Mouse (Mus musculus): ENCODE results near the gene Shbg.

Gene Shbg

DNA sequence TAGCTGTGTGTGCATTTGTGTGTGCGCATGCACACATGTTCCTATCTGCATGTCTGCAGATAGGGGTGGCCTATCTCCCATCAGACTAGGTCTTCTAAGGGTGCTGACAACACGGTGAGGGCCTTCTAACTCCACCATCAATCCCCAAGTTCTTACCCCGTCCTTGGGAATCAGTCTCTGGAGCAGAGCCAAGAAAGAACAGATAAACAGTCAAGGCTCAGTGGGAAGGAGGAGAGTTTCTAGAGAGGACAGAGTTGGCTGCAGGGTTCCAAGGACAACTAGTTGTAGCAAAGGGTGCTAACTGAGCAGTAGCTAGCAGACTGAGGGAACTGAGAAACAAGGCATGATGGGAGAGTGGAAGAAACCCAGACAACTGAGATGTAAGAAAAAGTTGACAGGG is 15.9 kb downstream of the Shbg start:
- DNase-seq (ENCODE audit: low spot score) = no peak

DNA sequence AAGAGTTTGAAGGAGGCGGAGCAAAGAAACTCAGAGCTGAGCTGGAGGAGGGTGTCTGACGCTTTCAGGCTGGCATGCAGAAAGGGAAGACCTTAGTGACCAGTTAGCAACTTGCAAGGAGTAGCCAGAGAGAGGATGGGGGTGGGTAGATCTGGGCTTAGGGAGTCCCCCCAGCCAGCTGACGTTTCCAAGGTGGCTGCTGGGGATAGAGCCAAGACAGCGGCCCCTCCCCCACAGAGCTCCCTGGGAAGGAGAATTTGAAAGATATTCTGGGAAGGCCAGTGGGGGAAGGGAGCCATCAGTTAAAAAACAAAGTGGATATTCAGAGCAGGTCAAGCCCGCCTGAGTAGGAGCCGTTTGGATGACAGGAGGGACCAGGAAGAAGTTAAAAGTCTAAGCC is 17.6 kb downstream of the Shbg start:
- DNase-seq (ENCODE audit: low spot score) = no peak

DNA sequence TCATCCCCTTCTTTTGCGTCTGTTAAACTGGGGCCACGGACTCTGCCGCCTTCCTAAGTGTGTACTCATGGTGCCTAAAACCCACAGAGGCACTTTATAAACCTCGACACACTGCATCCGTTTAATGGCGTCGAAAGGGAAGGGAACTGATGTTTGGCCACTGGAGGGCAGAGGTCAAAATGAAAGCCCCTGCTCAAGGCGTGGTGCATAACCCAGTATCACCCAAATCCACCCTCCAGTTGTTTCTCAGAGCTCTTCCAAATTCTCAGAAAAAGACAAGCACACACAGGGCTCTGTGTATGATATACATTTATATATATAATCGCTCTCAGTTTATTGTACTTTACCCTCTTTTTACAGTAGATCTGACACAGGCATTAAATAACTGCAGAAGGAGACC is 18.3 kb downstream of the Shbg start:
- no peak for DNase-seq (ENCODE audit: low spot score)

DNA sequence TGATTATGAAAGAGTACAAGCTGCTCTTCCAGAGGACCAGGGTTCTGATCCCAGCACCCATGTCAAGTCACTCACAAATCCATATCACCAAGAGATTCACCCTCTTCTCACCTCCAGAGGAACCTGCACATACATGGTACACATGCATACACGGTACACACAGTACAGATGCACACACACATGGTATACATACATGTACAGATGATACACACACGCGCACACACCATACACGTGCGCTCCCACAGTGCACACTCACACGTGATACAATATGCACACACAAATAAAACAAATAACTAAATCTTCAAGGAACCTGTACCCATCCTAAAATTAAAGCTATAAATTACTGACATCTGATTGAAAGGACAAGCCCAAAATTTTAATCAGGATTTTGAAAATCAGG is 22.9 kb downstream of the Shbg start:
- no peak for DNase-seq (ENCODE audit: low spot score)

DNA sequence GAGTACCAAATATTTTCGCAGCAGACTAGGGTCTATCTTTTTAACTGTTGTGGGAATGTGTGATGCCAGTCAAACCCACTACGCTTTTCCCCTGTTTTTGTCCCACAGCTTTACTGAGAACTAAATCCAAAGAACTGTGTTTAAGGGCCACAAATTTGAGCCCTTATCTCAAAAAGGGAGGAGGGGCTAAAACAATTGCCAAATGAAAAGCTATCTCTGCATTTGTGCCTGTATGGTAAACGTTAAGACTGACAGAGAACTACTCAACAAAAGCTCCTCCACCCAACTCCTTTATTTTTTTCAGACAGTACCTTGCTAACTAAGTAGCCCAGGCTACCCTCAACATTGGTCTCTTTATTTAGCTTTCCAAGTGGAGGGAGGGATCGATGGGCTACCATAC is 24.9 kb downstream of the Shbg start:
- DNase-seq (ENCODE audit: low spot score) = no peak

DNA sequence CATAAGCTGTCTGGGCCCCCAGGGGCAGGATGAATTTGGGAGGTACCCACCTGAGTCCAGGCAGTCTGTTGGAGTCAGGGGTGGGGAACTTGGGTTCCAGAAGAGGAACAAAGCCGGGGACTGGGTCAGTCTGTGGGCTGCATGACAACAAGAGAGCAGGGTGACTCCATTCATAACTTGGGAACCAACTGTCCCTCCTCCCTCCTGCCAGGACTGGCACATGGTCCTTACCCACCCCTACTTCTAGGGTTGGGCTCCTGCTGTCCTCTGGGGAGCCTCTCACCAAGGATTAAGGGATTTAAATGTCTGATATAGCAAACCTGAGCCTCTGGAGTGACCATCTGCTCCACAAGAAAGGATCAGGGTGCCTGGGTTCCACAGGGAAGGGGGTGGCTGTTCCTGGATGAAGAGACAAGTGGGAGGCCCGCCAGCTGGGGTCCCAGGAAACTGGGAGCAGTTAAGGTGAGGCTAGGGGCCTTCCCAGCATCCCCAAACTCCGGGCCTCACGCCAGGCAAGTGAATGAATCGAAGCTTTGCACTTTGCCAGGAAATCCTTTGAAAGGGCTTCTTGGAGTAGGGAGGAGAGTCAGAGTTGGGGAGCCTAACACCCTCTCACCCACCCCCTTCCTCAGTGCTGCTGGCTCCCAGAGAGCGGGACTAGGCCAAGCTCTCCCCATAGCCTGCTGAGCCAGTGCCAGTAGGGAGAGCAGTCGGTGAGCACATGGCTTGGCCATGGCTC is 25.6 kb downstream of the Shbg start:
- peak; percentile 39 for DNase-seq (ENCODE audit: low spot score)

DNA sequence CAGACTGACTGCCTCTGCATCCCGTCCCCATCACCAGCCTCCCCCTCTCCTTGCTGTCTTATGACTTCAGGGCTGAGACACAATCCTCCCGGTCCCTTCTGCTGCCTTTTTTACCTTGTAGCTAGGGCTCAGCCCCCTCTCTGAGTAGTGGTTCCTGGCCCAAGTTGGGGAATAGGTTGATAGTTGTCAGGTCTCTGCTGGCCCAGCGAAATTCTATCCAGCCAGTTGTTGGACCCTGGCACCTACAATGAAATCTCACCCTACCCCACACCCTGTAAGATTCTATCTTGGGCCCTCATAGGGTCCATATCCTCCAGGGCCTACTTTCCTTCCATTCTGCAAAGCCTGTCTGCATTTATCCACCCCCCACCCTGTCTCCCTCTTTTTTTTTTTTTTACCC is 26.3 kb downstream of the Shbg start:
- no peak for DNase-seq (ENCODE audit: low spot score)

DNA sequence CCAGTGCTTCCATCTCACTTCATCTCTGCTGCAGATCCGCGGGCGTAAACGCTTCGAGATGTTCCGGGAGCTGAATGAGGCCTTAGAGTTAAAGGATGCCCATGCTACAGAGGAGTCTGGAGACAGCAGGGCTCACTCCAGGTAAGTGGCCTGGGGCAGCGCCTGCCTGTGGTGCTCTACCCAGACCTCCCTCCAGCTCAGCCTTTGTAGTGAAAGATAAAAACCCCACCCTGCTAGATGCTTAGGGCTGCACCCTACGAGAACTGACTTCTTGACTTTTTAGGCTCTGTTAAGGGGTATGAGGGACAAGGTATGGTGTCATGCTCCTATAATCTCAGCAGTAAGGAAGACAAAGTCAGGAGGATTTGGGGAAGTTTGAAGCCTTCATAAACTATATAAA is 27.1 kb downstream of the Shbg start:
- no peak for DNase-seq (ENCODE audit: low spot score)

DNA sequence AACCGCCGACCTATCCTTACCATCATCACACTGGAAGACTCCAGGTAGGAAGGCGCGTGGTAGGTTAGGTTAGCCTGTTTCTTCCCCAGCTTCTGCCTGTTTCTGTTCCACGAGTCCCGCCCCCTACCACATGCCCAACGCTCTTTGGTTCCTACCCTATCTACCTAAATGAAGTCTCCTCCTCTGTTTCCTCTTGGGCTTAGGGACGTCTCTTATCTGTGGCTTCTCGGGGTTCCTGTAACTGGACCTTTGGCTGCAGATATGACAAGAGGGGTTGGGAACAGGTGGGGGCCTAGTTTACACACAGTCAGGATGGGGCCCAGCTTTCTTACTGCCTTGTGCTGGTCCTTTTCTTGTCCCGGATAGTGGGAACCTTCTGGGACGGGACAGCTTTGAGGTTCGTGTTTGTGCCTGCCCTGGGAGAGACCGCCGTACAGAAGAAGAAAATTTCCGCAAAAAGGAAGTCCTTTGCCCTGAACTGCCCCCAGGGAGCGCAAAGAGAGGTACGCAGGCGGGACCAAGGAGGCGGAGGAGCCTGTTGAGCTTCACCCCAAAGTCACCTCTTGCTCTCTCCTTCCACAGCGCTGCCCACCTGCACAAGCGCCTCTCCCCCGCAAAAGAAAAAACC is 28.4 kb downstream of the Shbg start:
- DNase-seq (ENCODE audit: low spot score) = no peak

DNA sequence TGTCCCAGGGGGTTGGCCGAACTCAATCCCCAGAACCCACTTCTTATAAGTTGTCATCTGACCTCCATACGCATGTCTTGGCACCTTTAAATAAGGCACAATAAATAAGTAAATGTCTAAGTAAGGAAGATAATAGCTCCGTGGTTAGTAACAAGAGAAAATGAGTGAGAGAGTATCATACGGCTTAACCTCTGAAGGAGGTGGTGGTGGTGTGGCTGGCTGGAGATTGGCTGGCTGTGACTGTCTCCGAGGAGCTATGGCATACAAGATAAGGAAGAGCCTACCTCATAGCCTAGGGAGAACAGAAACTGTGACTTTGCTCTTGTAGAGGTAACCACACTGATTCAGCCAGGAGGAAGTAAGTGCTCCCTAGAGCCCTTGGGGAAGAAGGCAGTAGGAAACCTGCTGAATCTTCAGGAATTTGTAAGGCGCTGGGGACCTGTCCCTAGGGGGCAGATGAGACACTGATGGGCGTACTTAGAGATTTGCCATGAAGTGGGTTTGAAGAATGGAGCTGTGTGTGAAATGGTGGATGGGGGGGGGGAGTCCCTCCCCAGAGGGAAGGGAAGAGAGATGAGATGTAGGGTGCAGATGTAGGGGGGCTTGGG is 31.9 kb downstream of the Shbg start:
- DNase-seq (ENCODE audit: low spot score) = no peak

DNA sequence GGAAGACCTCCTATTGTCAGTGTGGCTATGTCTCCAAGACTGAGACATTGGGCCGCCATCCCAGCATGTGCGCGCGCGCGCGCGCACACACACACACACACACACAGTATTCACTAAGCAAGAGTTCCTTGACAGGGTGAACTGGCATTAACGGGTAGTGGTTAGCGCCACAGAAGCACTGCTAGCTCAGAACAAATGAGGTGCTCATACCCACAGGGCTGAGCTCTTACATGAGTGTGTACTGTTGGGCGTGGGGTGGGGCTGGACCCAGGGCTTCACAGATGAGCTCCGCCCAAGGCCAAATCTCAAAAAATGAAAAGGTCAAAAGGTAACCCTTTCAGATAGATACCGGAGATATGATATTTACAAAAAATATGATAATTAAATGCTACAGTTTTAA is 32.8 kb downstream of the Shbg start:
- no peak for DNase-seq (ENCODE audit: low spot score)

DNA sequence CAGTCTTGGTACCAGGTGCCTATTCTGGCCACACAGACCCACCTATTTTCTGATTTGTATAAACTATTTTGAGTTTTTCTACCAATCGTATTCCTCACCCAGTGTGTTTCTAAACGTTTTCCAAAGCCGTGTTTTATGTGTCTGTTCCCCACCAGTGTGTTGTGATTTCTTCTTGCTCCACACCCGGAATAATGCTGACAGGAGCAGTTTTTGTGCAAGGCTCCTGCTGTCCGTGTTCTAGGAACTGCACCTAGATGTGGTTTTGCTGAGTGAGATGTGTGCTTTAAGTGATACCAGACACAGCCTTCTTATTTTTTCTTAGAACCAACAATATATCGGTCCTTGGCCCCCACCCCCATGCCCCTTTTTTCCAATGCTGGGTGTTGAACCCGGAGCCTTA is 33.7 kb downstream of the Shbg start:
- no peak for DNase-seq (ENCODE audit: low spot score)

DNA sequence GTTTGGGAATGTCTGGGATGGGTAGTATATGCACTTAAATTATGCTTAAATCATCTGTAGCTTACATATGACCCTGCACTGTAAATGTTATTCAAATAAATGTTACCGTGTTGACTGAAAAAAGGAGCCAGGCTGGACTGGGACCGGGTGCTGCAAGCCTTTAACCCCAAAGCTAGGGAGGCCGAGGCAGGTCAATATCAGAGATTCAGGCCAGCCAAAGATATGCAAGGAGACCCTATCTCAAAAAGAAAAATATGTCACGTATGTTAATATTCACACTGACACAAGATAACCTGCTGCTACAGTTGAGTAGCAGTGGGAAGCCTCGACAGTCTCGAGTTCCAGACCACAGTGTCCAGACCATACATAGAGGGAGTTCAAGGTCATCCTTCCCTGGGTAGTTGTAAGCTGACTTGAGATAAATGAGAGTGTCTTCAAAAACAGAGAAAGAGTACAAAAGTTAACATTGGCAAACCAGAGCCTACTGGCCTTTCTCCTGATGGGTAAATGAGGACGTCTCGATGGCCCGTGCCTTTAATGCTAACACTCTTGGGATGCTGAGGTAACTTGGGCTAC is 35.4 kb downstream of the Shbg start:
- no peak for DNase-seq (ENCODE audit: low spot score)

DNA sequence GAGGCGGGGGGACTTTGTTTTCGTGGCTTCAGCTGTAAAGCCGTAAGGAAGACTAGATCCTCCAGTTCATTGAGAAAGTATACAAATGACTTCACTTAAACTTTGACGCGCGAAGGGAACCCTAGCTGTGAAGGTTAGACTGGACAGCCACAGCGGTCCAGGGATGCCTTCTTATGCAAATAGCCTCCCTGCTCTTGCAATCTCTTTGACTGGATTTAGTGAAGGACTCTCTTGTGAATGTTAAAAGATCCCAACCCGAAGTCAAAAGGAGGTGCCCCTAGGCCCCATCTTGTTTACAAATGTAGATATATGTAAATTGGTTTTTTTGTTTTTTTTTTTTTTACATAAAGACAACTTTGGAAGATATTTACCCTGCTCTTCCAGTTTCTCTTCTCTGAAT is 35.9 kb downstream of the Shbg start:
- peak; percentile 51 for DNase-seq (ENCODE audit: low spot score)

DNA sequence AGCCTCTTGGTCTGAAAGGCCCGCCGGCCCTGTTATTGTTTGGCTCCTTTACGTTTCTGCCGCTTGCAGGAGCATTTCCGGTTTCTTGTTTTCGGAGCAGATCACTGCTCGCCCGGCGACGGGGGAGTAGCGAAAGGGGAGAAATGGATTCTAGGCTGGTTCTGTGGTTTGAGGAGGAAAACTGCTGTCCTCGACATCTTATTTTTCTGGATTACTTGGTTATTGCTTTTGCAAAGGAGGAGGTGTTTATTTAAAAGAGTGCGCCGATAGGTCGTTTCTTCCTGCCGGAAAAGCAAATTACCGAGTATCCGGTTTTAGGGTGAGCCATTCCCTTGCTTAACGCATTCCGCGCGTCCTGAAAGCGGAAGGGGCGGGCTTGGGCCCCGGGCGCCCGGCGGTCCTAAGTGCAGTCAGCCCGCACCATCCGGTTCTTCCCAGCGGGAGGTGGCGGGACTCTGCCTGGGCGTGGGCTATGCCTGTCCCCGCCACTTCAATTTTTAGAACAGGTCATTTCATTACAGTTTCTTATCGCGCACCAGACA is 36.5 kb downstream of the Shbg start:
- DNase-seq (ENCODE audit: low spot score) = peak; percentile 93

DNA sequence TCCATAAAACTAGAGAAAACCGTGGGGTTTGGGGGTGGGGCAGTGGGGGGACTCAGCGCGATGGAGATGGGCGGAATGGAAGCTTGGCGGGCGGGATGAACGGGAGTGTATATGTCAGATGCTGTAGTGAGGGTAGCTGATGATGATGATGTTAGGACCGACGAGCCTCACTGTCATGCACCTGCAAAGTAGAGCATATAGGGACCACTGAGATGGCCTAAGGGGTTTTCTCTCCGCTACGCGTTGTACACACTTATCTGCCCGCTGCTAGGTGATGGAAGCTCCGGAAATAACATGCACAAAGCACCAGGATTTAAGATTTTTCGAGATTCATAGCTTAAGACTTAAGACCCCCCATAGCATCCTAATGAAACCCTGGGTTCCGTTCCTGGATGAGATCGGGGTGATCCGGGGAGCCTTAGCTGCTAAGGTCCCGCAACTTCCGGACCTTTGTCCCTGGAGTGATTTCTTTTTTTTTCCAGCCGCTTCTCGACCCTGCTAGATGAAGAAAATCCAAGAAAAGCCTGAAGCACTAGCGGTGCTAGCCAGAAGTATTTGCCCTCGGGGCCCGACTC is 37.0 kb downstream of the Shbg start:
- DNase-seq (ENCODE audit: low spot score) = no peak

DNA sequence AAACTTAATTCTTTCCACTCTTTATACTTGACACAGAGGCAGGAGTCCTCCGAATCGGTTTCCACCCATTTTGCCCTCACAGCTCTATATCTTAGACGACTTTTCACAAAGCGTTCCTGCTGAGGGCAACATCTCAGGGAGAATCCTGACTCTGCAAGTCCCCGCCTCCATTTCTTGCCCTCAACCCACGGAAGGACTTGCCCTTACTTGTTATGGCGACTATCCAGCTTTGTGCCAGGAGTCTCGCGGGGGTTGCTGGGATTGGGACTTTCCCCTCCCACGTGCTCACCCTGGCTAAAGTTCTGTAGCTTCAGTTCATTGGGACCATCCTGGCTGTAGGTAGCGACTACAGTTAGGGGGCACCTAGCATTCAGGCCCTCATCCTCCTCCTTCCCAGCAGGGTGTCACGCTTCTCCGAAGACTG is 37.6 kb downstream of the Shbg start, which contains the start of the genes Wrap53 and Trp53:
Gene Wrap53 (minus strand): TSS at position 165 of the 424 bp plus-strand sequence.
Gene Trp53 (plus strand): TSS at position 269 of the 424 bp plus-strand sequence.
- DNase-seq (ENCODE audit: low spot score) = peak; percentile 98

DNA sequence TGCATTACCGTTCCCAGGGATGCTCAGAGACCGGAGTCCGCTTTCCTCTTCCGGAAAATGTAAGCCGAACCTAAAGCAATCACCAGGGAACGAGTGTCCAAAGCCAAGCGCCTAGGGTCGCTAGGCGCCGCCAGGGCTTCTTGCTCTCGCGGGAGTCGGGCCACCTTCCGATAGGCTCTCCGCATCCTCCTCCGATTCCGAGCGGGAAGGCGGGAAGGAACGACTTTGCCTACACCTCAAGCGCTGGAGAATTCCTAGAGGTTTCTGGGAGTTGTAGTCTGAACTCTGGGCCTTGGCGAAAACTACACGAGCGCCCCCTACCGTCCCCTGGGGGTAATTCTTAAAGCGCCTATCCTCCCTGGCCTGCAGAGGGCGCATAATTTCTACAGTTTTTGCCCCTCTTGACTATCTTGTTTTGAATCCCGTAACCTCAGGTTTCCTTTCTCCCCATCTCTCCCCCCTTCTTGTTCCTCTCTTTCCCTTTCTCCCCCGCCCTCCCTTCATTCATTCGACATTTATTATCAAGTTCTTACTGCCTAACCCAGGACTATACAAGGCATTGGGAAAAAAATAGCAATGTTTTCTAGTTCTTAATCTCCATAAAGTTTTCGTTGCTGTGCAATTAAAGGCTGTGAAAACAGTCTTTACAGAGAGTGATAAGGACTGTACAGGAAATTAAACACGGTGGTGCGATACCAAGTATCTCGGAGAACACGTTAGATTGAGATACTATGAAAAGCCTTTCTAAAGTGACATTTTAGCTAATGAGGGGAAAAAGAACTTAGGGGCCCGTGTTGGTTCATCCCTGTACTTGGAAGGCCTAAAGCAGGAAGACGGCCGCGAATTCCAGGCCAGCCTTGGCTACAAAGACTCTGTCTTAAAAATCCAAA is 38.3 kb downstream of the Shbg start:
- DNase-seq (ENCODE audit: low spot score) = peak; percentile 99

DNA sequence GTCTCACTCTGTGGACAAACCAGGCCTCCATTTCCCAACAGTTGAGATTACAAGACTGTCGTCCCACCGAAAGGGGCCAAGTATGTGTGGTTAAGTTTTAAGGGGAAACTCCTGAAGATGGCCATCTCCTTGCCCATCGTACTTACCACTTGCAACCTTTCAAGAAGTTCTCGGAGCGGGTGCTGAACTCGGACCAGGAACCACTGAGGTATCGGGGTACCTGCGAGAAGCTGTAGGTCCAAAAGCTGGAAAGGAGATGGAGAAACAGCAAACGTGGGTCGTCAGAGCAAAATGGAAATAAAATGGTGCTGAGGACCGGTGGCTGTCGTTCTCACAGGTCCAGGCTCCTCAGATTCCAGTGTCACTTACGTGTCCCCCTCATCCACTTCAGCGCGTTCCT is 39.4 kb downstream of the Shbg start:
- no peak for DNase-seq (ENCODE audit: low spot score)

DNA sequence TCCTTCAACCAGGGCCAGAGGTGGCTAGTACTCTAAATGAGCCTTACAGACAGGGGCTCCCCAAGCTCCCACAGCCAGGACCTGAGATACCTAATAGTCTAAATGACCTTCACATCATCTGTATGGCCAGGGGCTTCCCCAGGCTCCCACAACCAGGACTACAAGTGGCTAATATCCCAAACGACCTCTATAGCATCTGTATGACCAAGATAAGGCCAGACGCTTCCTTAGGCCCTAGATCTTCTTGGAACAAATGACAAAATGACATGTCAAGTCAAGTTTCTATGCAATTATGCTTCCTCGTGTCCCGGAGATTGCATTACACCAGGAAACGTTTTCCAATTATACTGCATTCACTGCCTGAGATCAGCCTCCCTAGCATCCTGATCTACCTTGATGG is 41.4 kb downstream of the Shbg start:
- DNase-seq (ENCODE audit: low spot score) = no peak

DNA sequence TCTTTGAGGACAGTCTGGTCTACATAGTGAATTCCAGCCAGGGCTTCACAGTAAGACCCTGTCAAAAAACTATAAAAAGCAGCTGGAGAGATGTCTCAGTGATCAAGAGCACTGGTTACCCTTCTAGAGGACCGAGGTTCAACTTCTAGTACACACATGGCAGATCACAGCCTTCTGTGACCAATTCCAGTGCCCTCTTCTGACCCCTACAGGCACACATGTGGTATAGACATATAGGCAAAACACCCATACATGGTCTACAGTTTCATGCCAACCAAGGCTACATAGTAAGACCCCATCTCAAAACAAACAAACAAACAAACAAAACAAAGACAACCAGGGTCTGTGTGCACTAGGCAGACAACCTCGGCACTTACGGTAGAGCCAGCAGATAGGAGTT is 42.5 kb downstream of the Shbg start:
- no peak for DNase-seq (ENCODE audit: low spot score)

All from adipocyte (in vitro differentiated cells).